Mouse (Mus musculus): ENCODE measurements at regions not wholly inside any gene's neighbourhood (a gene's known extent, or its start where the extent isn't known, plus 50 kb on each side); places are given as distances from the start of the nearest gene placed in this dataset.
"Not testable (repeated sequence)": the region's sequence is repeated elsewhere in the genome, so short reads cannot be mapped to it uniquely, and the experiment has no call there.

DNA sequence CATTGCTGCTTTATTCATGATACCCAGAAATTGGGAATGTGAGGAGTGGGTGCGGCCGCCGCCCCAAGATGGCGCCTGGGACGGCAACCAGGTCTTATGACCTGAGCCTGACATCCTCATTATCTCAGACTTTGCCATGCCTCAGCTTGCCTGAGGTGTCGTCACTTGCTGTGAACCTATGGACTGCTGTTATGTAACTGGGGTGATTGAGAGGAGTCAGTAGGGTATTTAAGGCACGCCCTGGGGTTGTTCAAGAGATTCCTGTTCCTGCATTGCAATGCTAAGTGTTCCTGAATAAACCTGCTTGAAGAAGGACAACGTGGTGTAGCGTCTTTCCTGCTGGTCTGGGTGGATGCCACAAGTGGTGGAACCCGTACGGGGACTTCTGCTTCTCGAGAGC, 211.4 kb upstream of the Pou3f2 start:
- no peak overlapping the region for H3K9ac ChIP-seq
- H3K4me2 ChIP-seq (replicated peaks) = no peak overlapping the region
- no peak overlapping the region for H3K4me3 ChIP-seq
- H3K27ac ChIP-seq = no peak overlapping the region
- ATAC-seq (ENCODE audit: low FRiP score) = no peak
- peaks cover 2% of the 10 kb centered on the region; the same call in 1 of the 2 replicates for H3K9me3 ChIP-seq (replicated peaks)
- H3K4me1 ChIP-seq = no peaks in the 10 kb centered on the region
- H3K36me3 ChIP-seq = no peaks in the 10 kb centered on the region
- no peaks in the 10 kb centered on the region for H3K27me3 ChIP-seq
- WGBS = 94% methylated on average over 12 of the region's 12 CpGs

DNA sequence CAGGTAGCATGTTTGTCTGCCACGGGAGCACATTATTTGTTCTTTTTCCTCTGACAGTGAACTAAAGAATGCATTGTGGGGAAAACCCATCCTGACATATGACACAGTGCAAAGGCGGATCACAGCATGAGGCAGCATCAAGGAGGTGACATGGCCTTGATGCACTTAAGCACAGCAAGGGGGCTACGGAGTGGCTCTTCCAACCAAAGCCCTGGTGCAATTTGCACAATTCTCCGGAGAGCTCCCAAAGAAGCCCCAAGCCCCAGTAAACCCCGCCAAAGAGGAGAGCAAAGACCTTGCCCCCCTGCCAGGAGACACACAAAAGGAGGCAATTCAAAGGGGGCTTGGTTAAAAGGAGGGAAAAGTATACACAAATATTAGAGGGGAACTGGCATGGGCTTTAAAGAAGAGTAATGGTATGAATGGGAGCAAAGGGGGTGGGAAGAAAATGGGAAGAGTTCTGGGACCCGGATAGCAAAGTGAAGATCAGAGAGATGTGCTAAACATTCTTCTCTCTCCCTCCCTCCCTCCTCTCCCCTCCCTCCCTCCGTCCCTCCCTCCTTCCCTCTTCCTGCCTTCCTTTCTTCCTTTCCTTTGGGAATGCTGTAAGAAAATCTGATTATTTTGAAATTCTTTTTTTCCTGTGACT, 179.7 kb upstream of the Pou3f2 start:
- no peak overlapping the region for H3K27ac ChIP-seq
- no peaks in the 10 kb centered on the region for H3K9me3 ChIP-seq (replicated peaks)
- no peak overlapping the region for H3K9ac ChIP-seq
- H3K4me2 ChIP-seq (replicated peaks) = peak overlapping the region; percentile 23; the same call in 1 of the 2 replicates
- H3K36me3 ChIP-seq = no peaks in the 10 kb centered on the region
- 2% methylated on average over 7 of the region's 7 CpGs for WGBS
- H3K27me3 ChIP-seq = no peaks in the 10 kb centered on the region
- H3K4me3 ChIP-seq = no peak overlapping the region
- H3K4me1 ChIP-seq = peaks cover 6% of the 10 kb centered on the region
- peak; percentile 73 for ATAC-seq (ENCODE audit: low FRiP score)

DNA sequence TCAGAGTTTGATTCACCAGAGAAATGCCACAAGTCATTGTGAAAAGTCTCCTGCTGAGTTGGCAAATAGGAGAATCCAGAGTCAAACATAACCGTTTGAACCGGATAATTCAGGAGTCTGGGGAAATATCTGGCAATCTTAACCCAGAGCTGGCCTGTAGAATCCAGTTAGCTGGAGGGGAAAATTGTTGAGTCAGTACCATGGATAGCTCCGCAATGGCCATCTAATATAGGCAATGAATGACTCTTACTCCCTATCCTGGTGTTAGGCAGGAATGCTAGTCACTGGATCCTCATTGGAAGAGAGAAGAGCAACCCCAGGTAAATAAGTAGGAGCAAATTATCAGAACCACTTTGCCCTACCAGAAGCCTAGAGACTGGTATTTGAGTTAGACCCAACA, 157.4 kb upstream of the Pou3f2 start:
- no peaks in the 10 kb centered on the region for H3K4me1 ChIP-seq
- no peak for ATAC-seq (ENCODE audit: low FRiP score)
- no peak overlapping the region for H3K27ac ChIP-seq
- H3K27me3 ChIP-seq = no peaks in the 10 kb centered on the region
- H3K9ac ChIP-seq = no peak overlapping the region
- H3K36me3 ChIP-seq = no peaks in the 10 kb centered on the region
- no peak overlapping the region for H3K4me2 ChIP-seq (replicated peaks)
- no peak overlapping the region for H3K4me3 ChIP-seq
- no peaks in the 10 kb centered on the region for H3K9me3 ChIP-seq (replicated peaks)
- WGBS = 57% methylated on average over 3 of the region's 3 CpGs

DNA sequence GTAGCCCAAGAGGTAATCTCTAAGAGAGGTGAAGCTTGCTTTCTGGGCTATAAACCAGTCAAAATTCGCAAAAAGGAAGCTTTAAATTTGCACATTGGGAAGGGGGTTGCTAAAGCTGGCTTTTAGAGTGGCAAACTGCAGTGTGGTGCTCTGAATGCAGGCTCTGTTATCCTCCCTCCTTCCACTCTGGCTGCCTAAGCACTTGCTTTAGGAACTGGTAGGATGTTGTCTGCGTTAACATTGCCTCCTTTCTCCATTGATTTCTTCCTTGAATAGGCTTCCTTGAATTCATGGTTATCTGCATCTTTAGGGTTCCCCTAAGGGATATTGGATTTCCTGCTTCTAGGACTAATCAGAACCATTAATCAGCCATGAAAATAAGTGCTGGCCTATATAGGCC, 120.8 kb upstream of the Pou3f2 start:
- H3K27me3 ChIP-seq = no peaks in the 10 kb centered on the region
- no peaks in the 10 kb centered on the region for H3K9me3 ChIP-seq (replicated peaks)
- 74% methylated on average over 2 of the region's 2 CpGs for WGBS
- H3K4me2 ChIP-seq (replicated peaks) = no peak overlapping the region
- no peaks in the 10 kb centered on the region for H3K4me1 ChIP-seq
- H3K27ac ChIP-seq = no peak overlapping the region
- no peaks in the 10 kb centered on the region for H3K36me3 ChIP-seq
- ATAC-seq (ENCODE audit: low FRiP score) = no peak
- H3K9ac ChIP-seq = no peak overlapping the region
- no peak overlapping the region for H3K4me3 ChIP-seq

DNA sequence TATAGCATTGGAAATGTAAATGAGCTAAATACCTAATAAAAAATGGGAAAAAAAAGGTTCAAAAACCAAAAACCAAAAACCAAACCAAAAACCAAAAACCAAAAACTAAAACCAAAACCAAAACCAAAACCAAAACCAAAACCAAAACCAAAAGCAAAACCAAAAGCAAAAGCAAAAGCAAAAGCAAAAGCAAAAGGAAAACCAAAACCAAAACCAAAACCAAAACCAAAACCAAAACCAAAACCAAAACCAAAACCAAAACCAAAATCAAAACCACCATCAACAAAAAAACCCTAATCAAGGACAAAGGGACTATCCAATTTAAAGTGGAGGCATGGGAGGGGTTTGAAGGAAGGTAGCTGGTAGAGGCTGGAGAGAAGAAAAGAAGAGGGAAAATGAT, 114.0 kb upstream of the Pou3f2 start:
- H3K27me3 ChIP-seq; H3K4me1 ChIP-seq; H3K36me3 ChIP-seq; H3K9me3 ChIP-seq (replicated peaks); H3K9ac ChIP-seq; H3K27ac ChIP-seq; H3K4me3 ChIP-seq; ATAC-seq (ENCODE audit: low FRiP score); H3K4me2 ChIP-seq (replicated peaks): not testable (repeated sequence)

DNA sequence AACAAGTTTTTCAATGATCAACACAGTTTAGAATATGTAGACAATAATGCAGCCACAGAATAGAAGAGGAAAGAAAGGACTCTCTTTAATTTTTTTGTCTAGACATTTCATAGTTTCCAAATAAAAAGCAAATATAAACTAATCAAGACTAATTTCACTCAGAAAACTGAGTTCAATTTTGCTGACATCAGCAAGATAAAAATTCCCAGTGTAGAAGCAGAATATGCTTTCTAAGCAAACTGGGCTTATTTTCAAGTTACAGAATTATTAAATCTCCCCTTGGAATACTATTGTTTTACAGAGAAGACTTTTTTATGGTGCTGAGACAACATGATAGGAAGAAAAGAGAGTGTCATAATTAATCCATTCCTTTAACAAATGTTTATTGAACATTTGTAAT, 99.0 kb upstream of the Pou3f2 start:
- Histone ChIP-seq H3K9ac (no peak overlapping the region), H3K4me2 (replicated peaks) (no peak overlapping the region), H3K4me3 (no peak overlapping the region), H3K27me3 (no peaks in the 10 kb centered on the region), H3K36me3 (no peaks in the 10 kb centered on the region), H3K4me1 (no peaks in the 10 kb centered on the region), H3K9me3 (replicated peaks) (no peaks in the 10 kb centered on the region), H3K27ac (no peak overlapping the region)
- ATAC-seq (ENCODE audit: low FRiP score) = no peak

DNA sequence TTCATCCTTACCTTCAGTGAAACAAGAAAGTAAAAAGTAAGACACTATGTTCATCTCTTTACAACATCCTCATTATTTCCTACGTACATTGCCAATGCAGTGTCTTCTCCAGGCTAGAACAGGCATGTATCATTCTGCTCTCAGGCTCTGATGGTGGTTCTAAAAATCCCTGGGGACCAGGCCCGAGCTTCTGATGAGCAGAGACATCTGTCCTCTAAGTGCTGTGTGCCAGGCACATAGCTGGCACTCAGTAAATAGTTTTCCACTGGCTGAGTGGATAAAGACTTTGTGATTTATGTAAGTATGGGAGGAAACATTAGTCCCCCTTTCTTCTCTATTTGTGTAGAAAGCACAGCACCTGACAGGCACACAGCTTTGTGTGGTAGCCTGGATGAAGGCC, 77.8 kb upstream of the Pou3f2 start:
- no peaks in the 10 kb centered on the region for H3K27me3 ChIP-seq
- WGBS = 62% methylated on average over 2 of the region's 2 CpGs
- H3K9me3 ChIP-seq (replicated peaks) = no peaks in the 10 kb centered on the region
- no peak overlapping the region for H3K27ac ChIP-seq
- no peaks in the 10 kb centered on the region for H3K36me3 ChIP-seq
- no peak for ATAC-seq (ENCODE audit: low FRiP score)
- no peak overlapping the region for H3K4me2 ChIP-seq (replicated peaks)
- H3K4me1 ChIP-seq = peaks cover 10% of the 10 kb centered on the region; the same call in 1 of the 2 replicates
- no peak overlapping the region for H3K9ac ChIP-seq
- H3K4me3 ChIP-seq = no peak overlapping the region

DNA sequence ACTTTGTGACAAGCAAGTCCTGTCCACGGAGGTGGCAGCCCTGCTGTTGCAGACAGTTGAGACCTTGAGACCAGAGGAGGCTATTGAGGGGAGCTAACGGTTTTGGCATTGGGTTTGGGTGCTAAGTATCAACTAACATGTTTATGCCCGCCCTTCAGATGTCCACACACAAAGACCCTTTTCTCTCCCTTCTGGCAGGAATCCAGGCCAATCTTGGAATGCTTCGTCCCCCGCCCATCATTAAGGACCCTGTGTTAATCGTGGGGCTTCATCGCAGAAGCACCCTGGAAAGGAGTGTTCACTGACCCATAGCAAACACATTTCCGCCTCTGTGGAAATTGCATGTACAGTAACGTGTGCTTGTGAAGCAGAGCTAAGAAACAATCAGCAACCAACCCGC, 76.4 kb upstream of the Pou3f2 start:
- H3K9me3 ChIP-seq (replicated peaks) = no peaks in the 10 kb centered on the region
- no peak overlapping the region for H3K9ac ChIP-seq
- no peak overlapping the region for H3K4me2 ChIP-seq (replicated peaks)
- ATAC-seq (ENCODE audit: low FRiP score) = peak; percentile 83
- H3K36me3 ChIP-seq = no peaks in the 10 kb centered on the region
- peaks cover 10% of the 10 kb centered on the region; the same call in 1 of the 2 replicates for H3K4me1 ChIP-seq
- 0 out of 2 replicates have a peak overlapping the region, but pooled peaks have one; percentile 30 for H3K27ac ChIP-seq
- H3K27me3 ChIP-seq = no peaks in the 10 kb centered on the region
- H3K4me3 ChIP-seq = no peak overlapping the region
- 27% methylated on average over 10 of the region's 10 CpGs for WGBS

Data from hindbrain, embryonic 12.5 days (tissue).